Mouse (Mus musculus): Measurements from ENCODE around the gene Slc39a10.
"Not testable (repeated sequence)": the region's sequence is repeated elsewhere in the genome, so short reads cannot be mapped to it uniquely, and the experiment has no call there.

The Slc39a10 gene

DNA sequence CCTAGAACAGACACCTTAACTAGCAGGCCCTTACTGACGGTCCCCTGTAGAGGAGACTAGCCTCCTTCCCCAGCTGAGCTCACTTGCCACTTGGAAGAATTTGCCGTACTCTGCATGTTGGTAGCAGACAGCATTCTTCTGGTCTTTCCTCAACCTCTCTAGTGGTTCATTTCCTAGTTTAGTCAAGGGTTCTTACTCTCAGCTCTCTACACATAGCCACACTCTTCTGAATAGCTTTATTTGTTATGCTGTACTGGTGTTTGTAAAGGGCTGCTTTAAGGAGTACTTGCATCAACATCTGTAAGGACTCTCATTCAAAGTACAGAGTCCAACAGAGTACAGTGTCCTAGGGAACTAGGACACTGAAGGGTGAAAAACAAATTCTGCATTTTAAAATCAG is 29.2 kb downstream of the Slc39a10 start:
- DNase-seq = no peak

DNA sequence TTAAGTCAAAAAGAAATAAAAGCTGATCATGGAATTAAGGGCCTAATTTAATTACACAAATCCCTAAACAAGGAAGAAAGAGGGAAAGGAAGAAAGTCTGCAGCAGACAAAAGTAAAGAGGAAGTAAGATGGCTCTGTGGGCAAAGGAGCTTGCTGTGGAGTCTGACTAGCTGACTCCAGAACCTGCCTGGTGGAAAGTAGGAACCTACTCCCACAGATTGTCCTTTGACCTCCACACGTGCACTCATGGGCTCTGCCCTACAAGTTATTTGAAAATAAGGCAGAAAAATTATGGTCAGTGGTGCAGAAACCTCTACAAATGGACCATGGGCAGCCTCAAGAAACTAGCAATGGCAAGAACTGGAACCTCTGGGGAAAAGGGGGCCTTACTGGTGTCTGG is 32.6 kb downstream of the Slc39a10 start:
- no peak for DNase-seq

DNA sequence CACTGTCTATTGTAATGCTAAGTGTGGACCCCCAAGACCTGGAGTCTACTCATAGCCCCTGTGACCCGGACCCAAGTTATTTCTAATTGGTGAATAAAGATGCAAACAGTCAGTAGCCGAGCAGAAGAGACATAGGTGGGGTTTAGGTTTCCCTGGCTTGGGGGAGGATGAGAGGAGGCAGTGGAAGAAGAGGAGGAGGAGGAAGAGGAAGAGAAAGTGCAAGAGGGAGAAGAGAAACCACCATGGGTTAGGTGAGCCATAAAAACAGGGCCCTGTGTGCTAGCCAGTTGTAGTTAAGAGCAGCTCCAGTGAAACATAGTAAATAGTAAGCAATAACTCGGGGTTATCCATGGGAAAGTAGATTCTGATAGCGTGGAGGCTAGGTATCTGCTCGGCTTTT is 34.1 kb downstream of the Slc39a10 start:
- no peak for DNase-seq

DNA sequence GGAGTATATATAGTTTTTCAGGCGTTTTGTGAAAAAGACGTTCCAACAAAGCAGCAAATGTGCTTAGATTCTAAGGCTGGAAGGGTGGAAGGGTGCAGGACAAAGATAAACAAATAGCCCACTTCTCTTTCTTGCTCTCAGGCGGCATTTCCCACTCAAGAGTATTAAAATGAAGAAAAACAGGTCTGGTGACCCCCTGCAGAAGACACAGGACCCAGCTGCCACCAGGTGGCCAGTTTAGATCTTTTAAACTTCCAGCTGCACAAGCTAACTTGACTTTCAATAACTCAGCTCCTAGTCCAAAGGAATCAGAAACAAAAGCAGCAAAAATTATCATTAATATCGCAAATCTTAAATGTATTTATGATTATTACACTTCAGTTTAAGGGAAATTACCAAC is 36.2 kb downstream of the Slc39a10 start:
- DNase-seq = no peak

DNA sequence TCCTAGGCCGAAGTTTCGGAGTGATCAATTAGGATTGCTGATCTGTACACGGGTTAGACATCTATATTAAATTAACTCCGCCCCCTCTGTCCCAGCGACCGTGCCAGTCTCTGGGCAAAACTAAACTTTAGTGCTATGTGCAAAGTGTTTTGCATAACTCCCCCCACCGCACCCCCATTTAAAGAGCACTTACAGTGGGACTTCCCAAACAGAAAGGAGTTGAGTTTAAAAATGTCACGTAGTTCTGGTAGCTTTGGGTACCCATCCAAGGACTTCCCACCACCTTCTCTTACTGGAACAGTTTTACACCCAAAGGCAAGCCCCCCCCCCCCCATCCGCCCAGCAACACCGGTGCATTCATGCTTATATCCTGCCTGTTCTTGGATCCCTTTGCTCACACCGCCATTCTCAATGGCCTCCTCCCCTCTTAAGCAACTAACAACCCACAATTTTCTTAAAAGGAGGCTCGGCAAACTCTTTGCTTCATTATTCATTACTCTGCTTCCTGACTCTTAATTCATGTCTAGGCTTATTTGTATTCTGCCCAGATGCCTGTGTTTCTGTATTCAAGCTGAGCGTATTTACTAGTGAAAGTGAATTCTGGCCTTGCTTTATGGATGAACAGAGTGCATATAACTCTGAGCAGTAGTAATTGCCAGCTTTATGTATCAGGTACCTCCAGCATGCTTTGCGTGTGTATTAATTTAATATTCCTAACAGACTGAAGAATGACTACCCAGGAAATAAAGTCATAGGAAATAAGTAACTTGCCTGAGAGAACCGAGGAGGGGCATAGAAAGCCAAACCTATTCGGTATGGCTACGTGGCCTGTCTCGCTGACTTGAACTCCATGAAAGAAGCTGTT is 38.4 kb downstream of the Slc39a10 start:
- DNase-seq = no peak

DNA sequence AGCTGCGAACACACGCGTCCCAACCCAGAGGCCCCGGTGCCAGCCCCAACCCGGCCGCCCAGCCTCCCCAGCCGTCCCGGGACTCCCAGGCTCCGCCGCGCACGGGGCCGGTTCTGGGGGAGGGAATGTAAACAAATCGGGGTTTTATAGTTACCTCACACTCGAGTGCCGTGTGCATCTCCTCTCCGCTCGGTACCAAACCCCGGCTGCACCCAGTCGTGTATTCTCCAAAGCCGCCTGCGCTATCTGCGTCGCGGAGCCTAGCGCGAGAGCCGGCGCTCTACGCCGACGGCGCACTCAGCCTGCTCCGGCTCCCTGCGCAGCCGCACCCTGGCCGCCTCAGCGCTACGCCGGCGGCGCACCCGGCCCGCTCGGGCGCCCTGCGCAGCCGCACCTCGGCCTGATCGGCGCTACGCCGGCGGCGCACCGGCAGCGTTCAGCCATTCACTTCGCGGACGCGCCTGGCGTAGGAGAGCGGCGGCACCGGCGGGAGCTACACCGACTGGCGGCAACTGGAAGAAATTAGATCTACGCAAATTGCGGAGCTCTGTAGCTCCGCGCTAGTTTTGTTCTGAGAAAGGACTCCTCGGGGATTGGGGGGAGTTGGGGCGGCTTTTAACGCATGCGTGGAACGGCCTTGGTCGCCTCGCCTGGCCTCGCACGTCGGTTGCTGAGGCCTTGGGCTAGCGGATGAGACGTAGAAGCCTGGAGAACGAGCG is 39.2 kb downstream of the Slc39a10 start:
- peak; percentile 93 for DNase-seq

DNA sequence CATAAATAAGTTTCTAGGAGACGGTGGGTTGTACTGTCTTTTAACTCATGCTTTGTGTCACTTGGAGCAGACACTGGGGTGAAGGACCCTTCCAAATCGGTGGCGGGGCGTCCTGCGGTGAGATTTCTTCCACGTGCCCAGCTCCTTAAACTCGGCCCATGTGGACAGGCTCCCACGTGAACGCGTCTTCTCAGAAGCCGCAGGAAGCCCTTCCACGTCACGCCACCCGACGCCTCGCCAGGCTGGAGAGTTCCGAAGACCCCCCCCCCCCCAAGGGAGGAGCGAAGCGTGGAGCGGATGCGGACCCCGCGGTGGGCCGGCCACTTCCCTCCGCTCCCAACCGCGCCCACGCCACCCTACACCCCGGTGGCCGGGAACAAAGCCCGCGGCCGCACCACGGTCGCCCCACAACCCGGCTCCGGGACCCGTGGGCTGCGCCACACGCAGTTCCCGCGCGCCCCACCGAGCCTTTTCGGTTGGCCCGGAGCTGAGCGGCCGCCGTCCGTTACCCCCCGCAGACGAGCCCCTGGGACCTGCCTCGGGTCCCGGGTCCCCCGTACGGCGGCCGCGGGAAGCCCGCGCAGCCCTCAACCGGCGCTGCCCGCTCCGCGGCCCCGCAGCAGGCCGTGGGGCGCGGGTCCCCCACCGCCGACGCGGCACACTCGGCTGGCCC is 39.9 kb downstream of the Slc39a10 start:
- peak; percentile 49 to 60 for DNase-seq

DNA sequence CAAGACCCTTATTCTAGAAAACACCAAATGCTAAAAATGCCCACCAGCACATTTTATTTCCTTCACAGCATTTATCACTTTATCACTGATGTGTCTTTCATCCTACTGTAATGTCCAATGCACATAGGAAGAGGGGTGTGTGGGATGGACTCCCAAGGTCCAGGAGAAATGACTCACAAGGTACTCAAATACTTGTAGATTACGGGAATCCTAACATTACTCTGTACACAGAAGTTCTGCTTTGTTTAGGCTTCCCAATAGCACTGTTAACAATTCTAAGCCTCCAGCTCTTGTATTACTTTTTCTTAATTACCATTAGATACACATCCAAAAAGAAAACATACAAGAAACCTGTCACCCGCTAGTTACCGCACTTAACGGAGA is 40.4 kb downstream of the Slc39a10 start:
- DNase-seq = no peak

DNA sequence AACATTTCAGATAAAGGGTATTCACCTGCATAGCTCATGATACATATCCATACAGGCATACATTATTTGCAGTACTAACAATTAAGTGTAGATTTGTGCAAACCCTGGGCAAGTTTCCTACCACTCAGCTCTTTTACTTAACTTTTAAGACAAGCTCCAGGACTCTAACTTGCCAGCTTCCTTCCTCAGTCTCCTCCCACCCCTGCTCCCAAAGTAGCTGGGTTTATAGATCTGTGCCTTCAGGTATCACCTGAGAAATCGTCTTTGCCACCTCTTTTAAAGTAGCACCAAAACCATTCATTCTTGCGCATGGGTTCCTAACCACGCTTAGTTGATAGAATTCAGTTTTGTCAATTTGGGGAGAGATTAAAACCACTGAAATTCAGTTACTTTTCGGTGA is 41.1 kb downstream of the Slc39a10 start:
- no peak for DNase-seq

DNA sequence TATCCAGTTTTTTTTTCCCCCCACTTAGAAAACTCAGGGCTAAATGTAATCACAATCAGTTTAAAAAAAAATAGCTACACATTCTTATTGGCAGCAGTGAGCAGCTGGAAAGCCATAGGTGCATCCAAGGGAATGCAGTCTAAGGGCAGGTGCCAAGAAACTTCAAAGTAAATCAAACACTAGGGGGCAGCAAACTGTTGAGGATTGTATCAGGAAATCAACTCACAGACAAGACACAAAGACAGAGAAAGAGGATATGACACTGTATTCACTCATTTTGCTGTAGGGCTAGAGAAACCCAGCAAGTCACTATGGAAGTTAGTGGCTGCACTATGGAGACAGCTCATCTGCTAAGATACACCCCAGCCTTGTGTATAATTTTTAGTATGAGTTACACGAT is 42.9 kb downstream of the Slc39a10 start:
- peak in 1 of 2 experiments; percentile 22 for DNase-seq

DNA sequence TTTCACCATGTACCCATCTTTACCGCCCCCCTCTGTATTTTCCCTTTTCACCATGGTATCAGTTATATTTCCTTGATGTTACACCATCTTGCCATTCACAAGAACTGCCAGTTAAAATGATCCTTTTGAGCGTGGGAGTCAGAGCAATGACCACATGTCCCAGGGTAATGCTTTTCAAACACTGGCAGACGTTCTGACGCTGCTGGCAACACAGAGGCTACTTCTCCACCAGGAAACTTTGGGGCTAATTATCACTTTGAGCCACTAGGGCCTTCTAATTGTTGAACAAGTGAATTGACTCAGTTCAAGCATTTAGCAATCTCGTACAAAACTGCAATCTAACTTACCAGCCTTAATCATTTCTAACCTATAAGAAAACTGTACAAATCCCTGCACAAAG is 47.4 kb downstream of the Slc39a10 start:
- DNase-seq = no peak

DNA sequence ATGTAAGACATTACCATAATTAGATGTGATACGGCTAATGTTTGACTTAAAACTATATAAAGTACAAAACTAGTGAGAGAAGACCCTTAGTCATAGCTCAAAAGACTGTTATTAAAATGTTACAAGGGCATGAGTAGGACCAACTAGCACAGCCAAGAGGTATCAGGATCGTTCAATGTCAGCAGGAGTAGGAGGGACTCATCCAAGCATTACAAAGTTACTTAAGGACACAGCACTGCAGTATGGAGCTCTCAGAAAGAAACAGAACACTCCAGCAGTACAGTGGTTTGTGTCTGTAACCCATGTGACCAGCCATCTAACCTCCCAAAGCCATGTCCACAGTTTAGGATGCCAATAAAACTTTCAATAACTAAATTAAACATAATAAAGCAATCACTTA is 48.4 kb downstream of the Slc39a10 start:
- no peak for DNase-seq

DNA sequence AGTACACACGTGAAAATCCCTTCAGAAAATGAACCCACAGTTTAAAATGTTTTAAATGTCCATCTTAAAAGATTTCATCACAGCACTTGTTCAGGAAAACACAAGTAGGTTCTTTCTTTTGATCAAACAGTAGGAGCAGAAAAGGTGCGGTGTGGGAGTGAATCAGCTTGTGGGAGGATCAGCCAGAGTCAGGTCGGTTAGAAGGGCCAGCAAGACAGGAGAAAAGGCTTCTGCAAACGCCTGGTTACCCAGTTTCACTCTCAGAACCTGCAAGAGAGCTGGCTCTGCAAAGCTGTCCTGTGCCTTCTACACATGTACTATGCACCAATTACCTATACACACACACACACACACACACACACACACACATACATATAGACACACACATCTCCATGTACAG is 49.2 kb downstream of the Slc39a10 start:
- no peak for DNase-seq

DNA sequence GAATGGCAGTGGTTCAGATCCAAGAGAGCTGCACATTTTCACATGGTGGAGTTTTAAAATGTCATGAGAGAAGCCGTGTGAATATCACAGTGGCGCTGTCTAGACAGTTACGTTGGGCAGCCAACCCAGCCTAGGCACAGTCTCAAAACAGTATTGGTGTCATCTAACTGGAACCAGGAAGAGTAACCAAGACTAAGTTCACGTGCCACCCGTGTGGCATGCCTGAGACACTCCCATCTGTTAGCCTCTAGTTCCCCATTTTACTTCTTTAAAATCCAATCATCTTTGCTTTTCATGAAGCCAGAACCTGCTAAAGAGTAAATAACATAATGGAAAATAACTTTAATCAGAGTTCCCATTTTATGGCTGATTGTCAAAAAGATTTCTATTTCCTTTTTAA is 60.7 kb downstream of the Slc39a10 start:
- DNase-seq = no peak

DNA sequence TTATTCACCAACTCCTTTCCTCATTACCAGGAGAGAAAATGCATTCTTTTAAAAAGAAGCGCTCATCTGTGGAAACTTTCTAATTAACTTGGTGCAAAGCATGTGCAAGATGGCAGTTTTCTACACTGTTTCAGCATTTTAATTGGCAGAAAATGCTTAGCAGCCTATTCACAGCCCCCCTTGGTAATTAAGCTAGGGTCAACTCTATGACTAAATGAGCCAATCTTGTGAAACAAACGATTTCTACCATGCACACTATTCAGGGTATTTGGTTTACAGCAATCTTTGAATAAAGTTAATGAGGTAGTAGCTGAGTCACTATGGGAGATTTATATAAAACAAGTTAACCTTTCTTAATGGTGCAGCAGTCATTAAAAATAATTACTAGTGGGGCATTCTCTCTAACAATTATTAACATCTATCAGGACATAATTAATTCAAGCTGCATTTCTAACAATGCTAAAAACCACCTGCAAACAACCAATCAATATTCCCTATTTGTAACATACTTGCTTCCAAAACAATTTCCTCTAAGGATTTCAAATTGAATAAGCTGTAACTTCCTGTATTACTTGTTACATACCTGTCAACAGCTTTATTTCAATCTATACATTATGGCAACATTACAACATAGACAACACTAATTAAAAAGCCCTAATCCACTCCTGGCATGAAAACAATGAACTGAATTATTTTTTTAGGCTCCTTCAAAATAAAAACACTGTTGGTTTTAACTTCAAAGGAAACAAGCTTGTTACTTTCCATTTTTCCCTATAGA is 62.4 kb downstream of the Slc39a10 start:
- DNase-seq = no peak

DNA sequence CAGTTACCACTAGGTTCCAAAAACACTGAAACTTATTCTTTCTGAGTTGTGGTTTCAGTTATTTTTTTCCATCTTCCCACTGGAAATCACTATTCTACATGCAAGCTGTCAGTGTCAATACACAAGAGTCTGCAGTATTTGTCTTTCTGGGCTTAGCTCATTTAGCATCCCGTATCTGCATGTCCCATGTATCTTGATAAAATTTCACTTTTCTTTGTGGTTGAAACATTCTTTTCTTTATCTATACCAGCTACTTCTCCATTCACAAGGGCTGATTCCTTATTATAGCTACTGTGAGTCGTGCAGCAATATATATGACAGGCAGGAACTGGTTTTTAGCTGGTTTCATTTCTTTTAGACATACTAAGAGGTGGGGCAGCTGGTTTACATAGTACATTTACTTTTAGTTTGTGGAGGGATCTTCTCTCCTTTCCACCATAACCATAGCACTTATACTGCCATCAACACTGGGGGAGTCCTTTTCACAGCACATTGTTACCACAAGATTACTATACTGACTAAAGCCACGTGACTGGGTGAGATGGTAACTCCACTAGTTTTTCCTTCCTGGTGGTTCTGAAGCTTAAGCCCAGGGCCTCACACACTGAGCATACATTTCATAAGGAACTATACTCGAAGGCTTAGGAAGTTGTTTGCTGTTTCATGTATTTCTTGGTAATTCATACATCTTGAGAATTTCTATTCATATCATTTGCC is 70.2 kb downstream of the Slc39a10 start:
- DNase-seq = no peak

DNA sequence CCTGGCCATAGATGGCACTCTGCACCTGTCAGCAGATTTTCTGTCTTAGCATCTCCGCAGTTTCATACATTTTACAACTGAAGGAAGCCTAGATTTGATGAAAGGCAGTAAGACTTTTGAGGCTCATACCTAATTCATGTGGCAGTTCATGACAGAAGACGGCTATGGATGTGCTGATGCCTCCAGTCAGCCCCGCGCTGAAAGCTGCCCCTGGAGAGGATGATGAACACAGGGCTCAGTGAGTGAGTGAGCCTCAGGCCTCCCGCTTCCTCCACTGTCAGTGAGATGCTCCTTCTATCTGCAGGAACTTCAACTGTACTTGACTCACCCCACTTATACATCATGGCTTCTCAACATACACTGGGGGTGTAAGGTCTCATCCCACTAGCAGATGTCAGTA is 74.7 kb downstream of the Slc39a10 start:
- DNase-seq = no peak

DNA sequence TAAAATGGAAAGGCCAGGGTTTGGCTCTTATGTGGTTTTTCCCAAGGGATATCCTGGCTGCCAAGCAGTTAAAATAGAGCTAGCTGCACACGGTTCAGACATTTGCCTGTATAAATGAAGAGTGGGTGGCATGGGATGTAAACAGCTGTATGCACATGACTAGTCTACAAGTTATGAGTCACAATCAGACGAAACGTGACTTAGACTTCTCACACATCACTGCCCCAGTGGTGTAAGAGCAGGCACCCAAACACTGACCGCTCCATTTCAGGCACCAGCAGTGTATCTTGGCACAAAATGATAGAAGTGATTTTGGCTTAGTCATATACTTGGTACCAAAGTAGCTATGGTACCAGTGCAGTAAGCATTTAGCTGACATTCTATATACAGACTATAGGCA is 84.0 kb downstream of the Slc39a10 start:
- not testable (repeated sequence) for DNase-seq

DNA sequence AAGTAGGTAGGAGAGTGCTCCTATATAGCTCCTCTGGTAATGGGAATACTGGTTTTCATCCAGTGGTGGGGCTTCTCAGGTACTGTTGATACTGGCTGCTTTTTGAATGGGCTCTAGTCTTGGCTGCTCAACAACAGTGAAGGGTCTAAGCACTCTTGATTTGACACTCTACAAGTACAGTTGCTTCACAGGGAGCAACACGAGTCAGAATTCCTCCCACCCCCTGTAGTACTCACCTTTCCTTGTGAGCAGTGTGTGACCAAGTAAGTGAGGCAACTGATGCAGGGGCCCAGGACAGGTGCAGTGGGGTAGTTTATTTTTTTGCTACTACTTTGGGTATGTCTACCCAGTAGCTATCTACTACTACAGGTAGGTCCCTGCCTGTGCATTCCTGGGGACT is 87.6 kb downstream of the Slc39a10 start:
- no peak for DNase-seq

DNA sequence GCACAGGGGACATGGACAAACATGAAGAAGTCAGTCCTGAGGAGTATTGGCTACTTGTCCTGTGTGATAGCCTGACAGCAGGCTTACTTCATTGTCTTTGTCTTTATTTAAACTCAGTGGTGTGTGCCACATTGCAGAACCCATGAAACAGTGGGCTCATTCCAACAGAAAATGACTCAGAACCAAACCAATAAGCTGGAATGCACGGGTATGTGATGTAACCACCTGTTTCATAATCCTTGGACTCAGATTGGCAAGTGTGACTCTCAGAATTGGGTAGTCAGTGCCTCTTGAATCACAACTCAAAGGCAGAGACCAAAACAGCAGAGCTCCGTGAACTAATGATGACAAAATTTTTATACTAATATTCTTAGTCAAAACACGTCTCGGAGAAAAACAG is 110.4 kb downstream of the Slc39a10 start:
- DNase-seq = not testable (repeated sequence)

DNA sequence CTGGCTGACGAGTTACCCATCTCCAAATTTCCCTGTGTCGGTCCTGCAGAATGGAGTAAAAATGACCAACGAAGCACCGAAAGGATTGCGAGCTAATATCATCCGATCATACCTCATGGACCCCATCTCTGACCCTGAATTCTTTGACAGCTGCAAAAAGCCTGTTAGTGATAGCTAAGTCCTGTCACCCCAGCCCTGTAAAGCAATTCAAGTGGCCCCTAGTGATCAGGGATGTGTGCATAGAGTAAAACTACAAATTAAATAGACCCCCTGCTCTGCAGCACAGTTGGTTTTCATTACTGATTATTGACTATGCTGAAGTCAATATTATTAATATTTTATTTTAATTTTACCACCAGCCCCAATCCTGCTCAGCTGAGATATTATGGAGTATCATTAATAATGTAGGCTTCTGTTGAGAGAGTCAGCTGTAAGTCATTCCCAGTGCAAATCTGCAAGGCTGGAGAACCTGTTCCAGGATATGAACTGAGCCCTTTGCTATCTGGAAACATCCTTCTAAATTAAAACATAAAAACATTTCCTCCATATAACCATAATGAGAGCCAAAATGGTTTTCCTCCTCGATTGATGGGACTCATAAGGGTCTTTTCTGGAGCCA is 122.5 kb downstream of the Slc39a10 start:
- not testable (repeated sequence) for DNase-seq

DNA sequence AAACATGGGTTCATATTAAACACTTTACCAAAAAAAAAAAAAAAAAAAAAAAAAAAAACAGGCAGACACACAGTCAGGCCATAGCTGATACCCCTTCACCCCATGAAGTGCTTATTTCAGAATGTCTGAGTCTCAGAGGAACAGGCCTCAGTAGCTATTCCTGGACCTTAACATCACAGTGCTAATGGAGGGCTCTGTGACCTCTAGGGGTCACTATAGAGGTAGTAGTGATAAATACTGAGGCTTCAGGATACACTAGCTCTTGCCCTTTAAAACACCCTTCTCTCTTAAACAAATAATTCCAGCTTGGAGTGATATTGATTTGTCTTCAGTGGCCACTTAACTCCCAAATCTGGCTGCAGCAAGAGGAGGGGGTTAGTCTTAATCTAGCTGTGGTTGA is 123.3 kb downstream of the Slc39a10 start:
- not testable (repeated sequence) for DNase-seq
